Mouse (Mus musculus) T-helper 17 cell (primary cell): ENCODE data around the gene Gm37240.

Source experiments
- in situ Hi-C, 2 experiments: fragments of 300-600 bp; cut with MboI, MseI; formaldehyde crosslinking; loops; 1 replicate in 1 of 2; 2 replicates in 1 of 2; pipeline ENCODE4 v1.15.1; 2025; ENCODE audit warnings: high pct_unique_total_duplicates in 2 of 2

Gene Gm37240

DNA sequence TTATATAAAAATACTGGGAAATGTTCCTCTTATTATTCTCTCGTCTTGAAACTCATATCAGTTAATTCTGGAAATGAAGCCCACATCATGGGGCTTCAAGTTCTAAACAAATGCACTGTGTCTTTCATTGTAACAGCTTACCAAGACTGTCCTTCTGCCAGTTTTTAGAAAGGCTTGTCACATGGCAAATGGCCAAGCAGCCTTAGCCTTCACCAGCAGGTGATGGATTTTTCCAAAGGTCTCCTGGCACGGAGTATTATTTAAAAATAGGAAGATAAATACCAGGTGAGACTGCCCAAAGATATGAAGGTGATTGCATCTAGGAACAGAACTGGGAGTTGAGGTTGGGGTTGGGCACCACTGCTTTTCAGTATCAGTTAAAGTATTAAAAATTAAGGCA is 304.6 kb downstream of the Gm37240 start:
- in situ Hi-C loops = loop anchor here in 1 of 2 experiments (10.0 kb wide), 1 partner anchor 608 kb away; no protein-coding TSS in a partner anchor

DNA sequence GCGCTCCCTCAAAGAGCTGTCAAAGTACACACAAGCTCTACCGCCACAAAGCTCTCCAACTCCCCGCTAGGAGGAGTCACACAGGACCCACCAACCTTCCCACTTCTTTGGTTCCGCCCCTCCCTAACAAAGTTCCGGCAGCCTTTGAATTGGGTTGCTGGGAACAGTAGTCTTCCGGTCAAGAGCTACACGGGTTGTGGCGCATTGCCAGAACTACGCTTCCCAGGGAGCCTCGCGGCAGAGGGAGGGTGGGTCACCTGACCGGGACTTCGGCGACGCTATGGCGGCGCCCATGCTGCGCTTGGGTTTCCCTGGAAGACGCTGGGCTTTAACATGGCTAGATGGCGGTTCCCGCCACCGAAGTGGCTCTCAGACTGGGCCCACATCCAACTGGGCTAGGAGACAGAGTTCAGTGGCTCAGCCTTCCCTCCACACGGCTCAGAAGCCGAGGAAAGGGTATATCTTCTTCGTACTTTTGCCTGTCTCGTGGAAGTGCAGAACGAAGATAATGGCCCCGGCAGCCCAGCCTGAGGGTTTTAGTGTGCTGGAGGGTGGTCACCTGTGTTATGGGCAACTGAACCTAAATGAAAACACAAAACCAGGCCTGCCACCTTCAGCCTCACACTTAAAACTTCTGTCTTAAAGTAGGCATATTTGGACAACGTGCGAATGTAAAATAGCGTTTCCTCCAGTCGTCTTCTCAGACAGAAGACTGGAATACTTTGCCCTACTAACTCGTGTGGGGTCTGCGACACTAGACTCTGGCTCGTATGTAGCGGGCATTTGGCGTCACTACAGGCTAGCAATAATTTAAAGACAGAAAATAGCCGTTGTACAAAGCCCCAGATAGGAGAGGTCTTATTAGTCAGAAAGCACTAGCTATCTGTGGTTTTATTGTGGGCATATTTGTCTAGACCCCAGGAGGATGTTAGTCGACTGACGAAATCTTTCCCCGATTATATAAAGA is 313.2 kb downstream of the Gm37240 start, which contains the start of gene Gatb:
Gatb (plus strand) TSS at position 256 of the 967 bp plus-strand sequence.
- in situ Hi-C loops = loop anchor here in 1 of 2 experiments (10.0 kb wide), 1 partner anchor 561 kb away; no protein-coding TSS in a partner anchor

DNA sequence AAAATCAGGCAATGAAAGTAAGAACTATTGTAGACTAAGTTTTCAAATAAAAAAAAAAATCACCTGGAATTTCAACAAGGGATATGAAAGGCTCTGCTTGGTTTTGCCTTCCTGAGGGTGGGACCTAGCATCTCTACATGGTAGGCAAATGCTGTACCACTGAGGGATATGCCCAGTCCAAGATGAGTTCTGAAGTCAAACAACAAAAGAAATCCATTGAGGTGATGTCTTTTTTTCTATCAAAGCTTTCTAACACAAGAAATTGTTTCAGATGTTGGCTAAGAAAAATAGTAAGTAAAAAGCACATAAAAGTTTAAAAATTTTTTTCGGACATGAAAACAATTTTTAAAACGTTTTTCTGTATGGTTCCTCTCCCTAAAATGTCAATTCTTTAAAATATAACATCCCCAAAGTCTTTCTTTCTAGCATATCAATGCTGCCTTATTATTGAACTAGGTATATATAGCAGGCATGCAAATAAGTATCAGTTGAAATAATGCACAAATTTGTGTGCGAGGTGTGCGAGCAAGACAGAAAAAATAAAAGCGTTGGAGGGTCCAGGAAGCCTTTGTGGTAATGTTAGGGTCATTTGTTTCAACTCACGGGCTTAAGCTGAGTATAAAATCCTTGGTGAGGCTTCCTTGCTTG is 314.0 kb downstream of the Gm37240 start:
- in situ Hi-C loops = loop anchor here in 1 of 2 experiments (10.0 kb wide), 1 partner anchor 561 kb away; no protein-coding TSS in a partner anchor

DNA sequence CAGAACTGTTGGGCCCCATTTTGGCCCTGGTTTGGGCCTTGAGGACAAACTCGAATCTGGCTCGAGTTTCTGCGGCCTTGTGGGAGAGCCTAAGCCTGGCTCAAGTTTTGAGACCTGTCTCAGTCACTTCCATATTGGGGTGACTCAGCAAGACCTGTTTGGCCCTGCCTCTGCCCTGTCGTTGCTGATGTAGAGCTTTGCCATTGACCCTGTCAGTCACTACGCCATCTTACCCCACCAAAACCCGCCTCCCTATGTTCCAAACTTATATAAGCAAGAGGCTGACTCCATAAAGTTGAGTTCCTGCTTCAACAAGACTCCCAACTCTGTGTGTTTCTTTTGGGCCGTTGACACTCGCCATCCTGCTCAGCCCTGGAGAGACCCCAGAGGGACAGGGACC is 314.8 kb downstream of the Gm37240 start:
- in situ Hi-C loops = loop anchor here in 1 of 2 experiments (10.0 kb wide), 1 partner anchor 562 kb away; no protein-coding TSS in a partner anchor

DNA sequence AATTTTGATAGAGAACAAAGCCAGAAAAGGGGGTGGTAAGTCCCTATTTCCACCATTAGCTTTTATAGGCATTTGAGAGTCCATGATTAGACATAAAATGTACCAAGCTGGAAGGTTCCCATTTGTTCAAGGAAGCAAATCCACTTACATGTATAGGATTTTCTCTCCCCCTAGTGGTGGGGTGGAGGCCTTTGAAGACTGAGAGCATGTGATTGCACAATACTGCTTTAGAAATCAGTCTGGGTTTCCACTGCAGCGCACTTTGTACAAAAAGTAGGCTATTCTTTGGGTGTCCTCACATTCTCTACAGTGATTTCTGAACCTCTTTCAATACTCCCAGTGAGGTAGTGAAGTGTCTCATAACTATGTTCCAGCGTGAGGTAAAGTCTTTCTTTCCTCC is 316.0 kb downstream of the Gm37240 start:
- in situ Hi-C loops = loop anchor here in 1 of 2 experiments (10.0 kb wide), 1 partner anchor 564 kb away; no protein-coding TSS in a partner anchor

DNA sequence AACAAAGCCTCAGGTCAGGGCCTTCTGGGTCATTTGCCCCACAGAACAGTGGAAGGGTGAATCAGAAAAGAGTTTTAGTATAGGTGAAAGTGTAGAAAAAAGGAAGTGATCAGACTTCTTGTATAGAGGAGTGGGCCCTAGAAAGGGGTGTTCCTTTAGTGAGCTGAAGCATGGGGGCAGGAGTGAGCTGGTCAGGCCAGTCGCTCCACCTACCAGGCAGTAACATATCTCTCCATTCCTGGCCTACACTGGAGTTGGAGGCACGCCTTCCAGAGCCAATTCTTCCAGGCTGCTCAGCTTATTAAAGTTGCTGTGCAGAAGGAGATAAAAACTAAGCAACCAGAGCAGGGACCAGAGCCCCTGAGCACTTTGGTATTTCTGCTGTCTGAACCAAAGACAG is 322.7 kb downstream of the Gm37240 start:
- in situ Hi-C loops = no loop called here

DNA sequence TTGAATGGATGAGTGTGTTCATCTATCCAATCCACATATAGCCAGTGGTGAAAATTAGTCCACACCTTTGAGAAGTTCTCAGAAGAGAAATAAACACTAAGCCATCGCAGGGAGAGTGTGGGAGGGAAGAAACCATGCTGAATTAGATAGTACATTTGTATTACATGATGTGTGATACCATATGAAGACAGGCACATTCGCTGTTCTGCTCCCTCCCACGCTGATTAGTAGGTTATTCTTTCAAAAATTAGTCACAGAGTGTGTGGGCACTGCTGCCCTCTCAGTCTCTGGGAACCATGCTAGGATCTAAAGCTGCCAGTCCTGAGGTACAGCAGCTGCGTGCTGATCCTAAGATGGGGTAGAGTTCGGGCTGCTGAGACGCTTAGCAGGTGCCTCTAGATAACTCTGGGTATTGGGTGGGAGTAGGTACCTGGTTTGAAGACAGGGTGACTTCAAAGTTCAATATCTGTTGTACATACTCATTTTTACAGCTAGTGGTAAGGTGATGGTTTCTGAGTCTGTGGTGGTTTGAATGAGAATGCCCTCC is 333.5 kb downstream of the Gm37240 start:
- in situ Hi-C loops = no loop called here

DNA sequence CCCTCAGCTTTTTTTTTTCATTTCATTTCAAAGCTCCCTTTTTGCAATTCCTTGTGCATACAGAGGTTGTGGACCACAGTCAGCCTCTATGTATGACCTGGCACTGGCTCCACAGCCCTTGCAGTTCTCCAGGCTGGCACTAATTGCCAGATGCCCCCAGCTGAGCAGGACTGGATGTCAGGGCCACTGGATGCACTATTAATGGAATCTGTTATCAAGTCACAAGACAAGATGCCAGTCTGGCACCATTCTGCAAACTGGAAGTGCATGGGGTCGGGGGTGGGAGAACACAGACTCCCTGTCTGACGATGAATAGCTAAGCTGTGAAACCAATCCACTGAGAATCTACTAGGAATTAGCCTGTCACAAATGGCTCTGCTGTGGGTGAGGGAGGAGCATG is 336.0 kb downstream of the Gm37240 start:
- in situ Hi-C loops = no loop called here

DNA sequence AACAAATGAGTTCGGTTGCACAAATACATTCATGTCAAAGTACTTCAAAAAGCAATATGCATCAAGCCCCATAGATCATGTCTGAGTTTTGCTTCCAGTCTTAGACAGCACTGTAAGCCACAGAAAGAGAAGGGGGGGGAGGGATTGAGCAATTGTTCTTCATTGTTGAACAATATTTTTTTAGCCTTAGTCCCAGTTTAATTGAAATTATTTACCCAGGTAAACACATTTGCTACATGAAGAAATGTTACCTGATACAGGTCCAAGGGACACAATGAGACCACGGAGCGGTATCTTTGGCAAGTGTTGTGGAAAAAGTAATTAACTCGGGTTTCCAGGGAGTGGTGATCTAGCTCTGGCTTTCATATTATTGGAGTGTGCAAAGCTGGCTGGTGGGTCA is 337.0 kb downstream of the Gm37240 start:
- in situ Hi-C loops = no loop called here

DNA sequence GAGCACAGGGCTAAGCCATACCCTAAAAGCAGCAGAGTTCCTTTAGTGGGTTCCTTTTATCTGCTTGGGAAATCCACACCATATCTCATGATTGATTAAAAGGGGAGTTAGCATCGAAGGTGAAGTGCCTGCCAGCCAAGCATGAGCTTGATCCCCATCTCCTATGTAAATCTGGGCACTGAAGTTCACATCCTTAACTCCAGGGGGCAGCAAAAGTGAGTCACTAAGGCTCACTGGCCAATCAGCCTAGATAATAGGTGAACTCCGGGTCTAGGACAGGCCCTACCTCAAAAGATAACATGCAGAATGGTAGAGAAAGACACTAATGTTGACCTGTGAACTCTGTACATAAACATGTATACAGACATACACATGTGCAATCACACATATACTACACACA is 343.7 kb downstream of the Gm37240 start:
- in situ Hi-C loops = no loop called here

DNA sequence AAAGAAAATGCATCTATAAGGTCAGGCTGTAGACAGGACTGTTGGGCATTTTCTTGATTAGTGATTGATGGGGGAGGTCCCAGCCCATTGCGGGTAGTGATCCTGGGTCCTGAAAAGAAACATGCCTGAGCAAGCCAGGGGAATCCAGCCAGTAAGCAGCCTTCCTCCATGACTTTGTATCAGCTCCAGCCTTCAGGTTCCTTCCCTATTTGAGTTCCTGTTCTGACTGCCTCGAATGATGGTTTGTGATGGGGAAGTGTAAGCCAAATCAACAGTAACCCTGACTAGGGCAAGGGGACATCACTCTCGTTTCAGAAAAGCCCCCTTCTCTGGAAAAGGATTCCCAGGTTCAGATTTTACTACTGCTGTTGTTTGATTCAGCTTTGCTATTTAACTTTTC is 344.6 kb downstream of the Gm37240 start:
- in situ Hi-C loops = no loop called here

DNA sequence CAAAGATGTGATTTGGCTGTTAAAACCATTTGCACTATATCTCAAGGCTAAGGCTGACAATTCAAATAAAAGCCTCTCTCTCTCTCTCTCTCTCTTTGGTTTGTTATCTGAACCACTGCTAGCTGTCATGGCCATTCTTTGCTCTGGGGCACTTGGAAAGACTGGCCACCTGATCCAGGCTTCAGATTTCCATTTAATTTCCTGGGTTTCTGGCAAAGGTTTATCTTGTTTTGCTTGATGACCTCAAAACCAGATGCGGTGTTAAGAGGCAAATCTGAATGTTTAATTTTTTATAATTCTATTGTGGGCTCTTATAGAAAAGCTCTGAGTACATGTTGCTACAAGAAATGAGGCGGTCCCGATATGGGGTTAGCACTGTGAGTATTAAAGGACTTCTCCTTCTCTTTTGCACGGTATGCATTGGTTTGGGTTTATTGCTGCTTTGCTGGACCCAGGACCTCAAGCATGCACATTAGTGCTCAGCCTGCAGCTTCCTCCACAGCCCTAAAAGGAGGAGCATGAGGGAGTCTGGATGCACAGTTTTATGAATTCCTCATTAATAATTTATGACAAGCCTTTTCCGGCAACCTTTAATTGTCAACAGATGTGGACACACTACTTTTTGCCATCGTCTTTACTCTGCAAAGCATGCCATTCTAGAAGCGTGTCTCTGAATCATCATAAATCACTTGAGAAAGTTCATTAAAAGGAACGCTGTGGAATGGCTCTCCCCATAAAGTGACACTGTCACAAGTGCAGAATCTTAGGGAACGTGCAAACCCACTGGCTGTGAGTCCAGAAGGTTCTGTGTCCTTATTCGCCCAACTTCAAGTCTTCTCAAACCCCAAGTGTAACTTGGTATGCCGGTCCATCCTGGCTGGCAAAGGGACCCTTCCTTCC is 351.4 kb downstream of the Gm37240 start:
- in situ Hi-C loops = no loop called here

DNA sequence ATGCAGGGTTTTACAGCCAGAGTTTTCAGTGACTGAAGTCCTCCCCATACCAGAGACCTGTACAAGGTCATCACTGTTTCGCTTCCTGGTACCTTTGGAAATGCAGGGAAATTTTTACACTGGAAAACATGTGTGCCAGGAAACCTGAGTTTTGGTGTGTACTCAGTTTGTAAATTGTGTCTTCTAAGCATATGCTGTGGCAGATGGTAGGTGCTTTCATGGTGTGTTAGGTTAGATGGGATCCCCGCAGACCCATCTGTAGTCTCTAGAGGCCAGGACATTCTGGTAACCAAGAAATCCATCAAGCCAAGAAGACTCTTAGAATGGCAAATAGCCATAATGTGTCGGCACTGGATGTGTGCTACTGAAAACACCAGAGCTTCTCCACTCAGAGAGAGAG is 352.3 kb downstream of the Gm37240 start:
- in situ Hi-C loops = no loop called here

DNA sequence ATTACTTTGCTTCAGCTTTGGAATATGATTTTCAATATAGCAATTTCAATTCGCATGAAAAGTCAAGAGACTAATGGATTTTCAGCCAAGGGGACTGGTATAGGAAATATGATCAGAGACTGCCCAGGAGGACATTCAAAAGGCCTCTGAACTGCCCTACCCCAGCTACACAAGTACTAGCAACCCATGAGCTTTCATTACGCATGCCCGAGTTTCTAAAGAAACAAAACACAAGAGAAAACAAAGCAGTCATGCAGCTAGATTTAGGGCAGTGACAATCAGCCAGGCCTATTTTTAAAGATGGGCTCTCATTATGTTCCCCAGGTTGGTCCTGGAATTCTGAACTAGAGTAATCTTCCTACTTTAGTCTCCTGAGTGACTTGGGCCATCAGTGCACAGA is 354.9 kb downstream of the Gm37240 start:
- in situ Hi-C loops = no loop called here

DNA sequence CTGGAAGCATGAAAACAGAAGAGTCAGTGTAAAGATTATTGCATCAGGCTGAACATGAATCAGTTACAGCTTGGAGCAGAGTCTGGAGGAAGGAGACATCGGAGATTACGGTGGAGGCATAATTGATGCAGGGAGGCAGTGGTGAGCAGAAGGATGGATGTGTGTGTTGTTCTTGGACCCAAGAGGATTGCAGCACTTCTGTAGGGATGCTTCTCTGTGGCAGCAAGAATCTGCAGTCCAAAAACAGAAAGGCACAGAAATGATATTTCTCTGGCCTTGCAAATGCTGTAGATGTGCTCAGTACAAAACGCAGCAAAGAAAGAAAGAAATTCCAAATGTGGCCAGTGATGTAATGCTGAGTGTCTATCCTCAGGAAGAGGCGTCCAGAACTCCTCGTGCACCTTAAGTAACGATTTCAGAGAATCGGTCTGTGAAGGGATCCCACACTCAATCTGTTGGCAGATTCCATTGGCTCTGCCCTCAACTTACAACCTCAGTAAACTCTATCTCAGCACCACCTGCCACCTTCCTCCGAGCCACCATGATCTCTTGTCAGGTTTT is 356.6 kb downstream of the Gm37240 start:
- in situ Hi-C loops = no loop called here

DNA sequence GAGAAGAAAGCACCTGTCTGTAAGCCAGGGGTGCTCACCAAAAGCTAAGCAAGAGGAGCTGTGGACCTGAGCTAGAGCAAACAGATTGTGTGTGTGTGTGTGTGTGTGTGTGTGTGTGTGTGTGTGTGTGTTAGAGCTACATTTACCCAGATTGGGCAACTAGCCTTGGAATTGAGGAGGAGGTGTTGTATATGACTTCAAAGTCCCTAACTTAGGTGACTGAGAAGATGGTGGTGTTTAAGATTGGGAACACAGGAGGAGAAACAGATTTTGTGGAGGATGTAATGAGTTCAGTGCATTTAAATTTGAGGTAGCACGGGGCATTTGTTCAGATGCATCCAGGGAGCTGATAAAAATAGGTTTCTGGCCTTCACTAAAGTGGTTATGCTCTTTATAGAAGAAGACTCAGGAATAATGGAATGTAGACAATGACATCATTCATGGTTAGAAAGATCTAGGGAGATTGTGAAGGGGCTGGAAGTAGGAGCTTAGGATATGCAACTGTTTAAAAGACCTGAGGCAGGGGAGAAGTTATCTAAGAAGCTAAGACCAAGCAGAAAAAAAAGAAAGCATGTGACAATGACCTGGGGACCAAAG is 365.9 kb downstream of the Gm37240 start:
- in situ Hi-C loops = no loop called here

DNA sequence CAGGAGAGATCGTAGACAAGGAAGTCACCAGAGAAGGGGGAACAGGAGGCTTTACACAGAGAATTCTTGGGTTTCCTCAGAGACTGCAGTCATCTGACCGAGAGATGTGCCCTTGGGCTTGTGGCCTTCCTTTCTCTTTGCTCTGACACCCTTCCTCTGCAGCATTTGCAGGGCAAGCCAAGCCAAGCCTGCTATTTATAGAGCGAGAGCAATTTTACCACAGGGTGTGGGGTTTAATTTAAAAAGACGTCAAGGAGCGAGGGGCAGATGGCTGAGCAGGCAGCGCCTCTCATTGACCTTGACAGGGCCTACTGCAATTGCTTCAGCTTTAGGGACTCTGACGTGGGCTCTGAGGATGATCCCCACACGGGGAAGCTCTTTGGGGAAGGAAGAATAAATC is 368.6 kb downstream of the Gm37240 start:
- in situ Hi-C loops = no loop called here

DNA sequence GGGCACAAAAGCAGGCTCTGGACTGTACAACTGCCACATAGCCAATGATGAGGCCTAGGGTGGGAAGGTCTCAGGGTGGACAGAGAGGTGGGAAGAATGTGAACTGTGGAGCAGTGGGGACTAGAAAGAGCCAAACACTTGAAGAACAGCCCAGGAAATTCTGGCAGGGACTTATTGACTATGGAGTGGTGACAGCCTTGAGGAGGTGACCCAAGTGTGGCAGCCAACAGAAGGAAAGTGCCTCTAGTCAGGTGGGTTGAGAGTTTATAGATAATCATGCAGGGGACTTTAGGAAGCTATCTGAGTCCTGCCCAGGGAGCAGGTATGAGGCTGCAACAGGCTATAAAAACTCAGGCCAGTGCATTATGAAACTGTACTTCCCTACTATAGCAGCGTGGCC is 369.2 kb downstream of the Gm37240 start:
- in situ Hi-C loops = no loop called here

DNA sequence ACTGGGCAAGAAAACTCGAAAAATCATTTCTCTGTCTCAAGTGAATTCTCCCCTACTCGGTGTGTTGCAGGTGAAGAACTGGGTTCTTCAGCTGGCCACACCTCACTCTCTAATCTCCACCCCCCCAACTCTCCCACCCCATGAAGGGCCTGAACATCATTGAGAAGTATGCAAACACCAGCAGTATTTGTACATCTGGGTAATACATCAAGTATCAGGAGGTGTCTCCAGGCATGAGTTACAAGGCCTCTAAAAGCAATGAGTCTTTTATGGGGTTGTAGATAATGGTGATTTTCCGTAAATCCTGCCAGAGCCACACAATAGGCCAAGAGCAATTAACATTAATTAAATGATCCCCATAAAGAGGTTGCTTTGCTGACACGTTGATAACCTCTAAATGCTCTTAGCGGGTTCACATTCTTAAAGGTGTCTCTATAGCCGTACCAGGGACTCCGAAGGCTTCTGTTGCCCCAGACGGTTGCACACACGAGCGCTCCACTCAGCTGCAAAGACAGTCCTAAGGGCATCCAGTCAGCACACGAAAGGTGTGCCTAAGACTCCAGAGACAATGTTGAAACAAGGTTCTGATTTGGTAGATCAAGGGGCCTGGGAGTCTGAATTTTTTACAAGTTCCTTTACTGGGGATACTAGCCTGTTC is 370.4 kb downstream of the Gm37240 start:
- in situ Hi-C loops = no loop called here

DNA sequence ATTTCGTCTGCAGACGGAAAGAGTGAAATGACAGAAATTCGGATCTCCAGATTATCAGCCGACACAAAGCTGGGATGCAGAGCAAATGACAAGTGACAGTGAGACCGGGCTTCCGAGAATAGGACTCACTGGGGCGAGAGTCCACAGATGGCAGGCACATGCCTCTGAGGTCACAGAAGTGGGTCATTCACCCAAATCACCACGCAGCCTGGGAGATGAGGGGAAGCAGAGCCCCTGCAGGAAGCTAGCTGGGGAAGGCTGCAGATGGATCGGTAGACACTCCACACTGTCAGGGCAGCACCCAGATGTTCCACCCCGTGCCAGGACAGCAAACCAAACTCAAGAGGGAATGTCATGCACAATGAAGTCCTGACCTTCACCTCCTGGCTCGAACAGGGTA is 372.6 kb downstream of the Gm37240 start:
- in situ Hi-C loops = no loop called here
